Mouse (Mus musculus) retina, postnatal 1 day (tissue): Measurements from ENCODE around the gene Abhd2.
A peak's percentile ranks its signal among the peaks of the same experiment; 100 is the strongest.

ENCODE experiments used
- DNase-seq: peaks from one replicate; pipeline ENCODE4 v3.0.0-alpha.2; 2012

The Abhd2 gene

DNA sequence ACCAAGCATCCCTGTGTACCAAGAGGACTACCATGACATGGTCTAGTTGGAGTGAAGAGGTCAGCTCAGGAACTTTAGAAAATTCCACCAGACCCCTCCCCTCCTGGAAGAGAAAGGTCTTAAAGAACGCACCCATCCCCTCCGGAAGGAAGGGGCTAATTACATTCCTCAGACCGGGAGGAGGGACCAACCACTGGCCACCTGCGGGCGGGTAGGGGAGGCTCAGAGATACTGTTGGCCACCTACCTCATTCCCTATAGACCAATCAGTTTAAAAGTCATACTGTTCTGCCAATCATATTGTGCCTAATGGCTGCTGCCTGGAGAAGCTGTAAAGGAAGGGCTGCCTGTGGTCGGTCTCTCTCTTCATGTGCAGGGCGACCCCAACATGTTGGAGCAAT is 115.0 kb downstream of the Abhd2 start:
- no peak for DNase-seq

DNA sequence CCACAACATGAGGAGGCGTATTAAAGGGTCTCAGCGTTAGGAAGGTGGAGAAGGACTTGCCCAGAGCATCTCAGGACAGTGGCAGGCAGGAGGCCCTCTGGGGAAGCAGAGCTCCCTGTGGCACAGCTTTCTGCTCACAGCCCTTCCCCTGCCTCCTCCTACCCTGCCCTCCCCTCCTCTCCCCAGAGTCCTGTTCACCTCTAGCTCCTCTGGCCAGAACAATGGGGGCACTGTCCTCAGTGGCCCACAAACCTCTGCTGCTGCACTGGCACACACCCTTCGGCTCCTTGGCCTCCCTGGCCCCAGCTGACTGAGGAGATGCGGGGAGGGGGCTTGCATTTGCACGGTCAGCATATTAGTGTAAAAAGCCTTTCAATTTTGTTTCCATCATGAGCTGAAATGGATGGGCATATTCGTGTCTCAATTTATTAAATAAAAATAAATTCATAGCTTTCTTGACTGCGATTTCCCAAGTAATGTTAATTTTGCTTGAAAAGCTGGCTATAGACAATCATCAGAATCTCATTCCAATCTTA is 115.7 kb downstream of the Abhd2 start:
- peak; percentile 93 for DNase-seq

DNA sequence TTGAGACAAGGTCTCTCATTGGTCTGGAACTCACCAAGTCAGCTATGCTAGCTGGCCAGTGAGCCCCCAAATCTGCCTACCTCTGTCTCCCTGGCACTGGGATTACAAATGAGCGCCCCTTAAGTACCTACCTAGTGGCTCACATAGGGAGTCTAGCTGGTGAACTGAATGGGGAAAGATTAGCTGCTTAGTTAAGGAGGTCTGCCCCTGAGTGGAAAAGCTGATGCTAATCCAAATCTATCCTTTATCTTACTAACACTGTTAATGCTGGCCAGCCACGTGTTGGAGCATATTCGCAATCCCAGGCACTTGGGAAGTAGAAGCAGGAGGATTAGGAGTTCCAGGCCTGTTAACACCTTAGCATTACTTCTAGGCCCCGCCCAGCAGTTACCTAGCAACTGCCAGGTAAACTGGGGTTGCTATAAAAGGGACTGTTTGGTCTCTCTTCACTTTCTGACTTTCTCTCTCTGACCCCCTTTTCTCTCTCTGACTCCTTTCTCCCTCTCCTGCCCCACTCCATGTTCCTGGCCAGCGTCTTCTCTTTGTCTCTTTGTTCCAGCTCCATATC is 117.2 kb downstream of the Abhd2 start:
- DNase-seq = peak; percentile 83

DNA sequence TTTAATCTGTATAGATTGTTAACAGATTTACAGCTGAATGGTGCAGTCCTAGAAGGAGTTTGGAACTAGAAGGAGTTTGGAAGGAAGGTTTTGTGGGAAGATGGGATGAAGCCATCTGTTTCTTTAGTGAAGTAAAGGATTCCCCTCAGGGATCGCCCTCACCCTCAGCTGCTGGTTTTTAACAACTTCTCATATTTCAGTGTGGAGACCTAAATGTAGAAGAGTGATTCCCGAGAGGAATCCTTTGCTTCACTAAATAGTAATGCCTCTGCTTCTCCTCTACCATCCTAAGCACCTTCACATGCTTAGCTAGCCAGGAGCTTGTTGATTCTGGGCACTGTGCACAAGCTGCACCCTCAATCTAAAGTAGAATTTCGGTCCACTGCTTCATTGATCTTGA is 118.5 kb downstream of the Abhd2 start:
- DNase-seq = no peak

DNA sequence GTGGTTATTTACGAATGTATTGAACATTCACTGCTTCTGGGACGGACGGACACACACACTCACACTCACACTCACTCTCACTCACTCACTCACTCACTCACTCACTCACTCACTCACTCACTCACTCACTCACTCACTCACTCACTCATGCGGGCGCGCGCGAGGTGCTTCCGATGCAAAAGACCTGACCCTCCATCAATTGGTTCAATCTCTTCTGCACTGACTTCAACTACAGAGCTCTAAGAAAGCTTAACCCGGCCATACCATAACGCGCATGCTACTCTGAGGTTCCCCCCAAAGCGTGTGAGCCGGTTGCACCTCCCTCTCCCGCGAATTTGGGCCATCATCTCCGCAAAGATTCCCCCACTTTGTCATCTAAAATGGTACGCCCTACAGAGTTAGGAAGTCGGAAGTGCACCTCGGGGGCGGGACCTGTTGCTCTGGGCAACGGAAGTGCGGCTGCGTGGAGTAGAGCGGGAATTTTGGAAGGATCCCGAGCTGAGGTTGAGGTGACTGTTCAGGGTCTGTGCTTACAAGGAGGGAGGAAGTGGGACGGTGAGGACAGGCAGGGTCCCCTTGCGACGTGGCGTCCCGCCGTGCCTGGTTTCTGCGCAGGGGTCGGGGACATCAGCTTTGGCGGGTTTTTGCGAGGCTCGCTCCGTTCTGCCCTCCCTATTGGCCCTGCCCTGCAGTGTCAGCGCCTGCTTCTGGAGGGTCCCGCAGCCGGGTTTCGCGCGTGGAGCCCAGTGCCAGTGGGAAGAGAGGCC is 119.1 kb downstream of the Abhd2 start, which contains the start of gene Fanci:
Gene Fanci (plus strand): TSS at position 47 of the 767 bp plus-strand sequence.
- DNase-seq = peak; percentile 97

DNA sequence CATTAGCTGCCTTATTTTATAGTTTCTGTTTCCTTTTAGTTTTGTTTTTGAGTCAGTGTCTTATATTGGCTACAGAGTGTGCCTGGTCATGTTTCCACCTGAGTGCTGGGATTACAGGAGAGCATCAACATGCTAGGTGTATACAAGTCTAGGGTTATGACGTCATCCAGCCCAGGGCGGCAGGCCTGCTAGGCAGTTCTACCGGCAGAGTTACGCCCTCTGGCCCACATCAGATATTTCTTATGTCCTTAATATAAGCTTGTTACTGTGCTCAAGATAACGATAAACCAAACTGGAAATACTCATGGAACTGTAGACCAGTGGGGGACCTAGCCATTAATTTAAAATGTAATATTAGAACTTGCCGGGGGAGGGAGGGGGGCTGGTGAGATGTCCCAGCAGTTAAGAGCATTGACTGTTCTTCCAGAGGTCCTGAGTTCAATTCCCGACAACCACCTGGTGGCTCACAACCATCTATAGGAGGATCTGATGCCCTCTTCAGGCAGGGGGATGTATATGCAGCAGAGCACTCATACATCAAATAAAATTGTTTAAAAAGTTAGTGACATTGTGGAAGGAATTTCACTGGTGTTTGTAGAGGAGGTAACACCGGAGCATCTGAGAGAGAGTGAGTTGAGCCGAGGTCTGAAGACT is 120.0 kb downstream of the Abhd2 start:
- peak; percentile 38 for DNase-seq

DNA sequence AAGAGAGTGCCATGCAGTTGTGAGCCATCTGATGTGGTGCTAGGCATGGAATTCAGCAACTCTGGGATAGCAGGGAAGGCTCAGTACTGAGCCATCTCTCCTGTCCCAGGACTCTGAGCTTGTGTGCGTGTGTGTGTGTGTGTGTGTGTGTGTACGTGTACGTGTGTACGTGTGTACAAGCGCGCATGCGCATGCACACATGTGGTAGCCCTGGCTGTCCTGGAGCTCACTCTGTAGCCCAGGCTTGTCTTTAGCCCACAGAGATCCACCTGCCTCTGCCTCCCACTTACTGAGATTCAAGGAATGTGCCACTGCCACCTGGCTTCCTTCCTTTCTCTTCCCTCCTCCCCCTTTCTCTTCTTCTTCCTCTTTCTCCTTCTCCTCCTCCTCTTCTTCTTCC is 120.9 kb downstream of the Abhd2 start:
- DNase-seq = no peak

DNA sequence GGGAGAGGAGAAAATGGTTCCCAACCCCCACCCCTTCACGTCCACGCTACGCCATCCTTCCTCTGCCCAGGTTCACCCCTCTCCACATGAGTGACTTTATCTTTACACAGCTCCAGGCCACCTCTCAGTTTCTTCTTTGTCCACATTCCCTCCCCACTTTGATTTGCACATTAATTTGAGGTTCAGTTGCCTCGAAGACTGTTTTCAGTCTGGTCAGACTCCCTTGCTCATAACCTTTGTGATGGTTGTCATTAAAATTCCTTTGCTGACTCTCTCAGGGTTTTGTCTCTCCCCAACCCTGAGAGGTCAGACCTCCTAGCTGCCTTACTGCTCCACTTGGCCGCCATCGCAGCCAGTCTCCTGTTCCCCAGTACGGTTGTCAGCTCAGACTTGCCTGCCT is 121.7 kb downstream of the Abhd2 start:
- DNase-seq = no peak

DNA sequence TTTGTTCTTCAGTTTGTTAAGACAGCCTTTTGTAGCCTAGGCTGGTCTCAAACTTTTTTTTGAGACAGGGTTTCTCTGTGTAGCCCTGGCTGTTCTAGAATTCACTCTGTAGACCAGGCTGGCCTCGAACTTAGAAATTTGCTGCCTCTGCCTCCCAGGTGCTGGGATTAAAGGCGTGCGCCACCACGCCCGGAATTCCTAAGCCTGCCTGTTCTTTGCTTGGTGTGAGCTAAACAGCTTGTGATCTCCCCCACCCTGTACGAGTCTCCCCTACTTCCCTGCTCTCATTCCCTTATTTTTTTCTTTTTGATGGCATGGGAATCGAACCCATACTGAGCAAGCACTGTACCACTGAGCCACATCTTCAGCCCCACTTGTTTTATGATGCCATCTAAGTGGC is 122.2 kb downstream of the Abhd2 start:
- no peak for DNase-seq

DNA sequence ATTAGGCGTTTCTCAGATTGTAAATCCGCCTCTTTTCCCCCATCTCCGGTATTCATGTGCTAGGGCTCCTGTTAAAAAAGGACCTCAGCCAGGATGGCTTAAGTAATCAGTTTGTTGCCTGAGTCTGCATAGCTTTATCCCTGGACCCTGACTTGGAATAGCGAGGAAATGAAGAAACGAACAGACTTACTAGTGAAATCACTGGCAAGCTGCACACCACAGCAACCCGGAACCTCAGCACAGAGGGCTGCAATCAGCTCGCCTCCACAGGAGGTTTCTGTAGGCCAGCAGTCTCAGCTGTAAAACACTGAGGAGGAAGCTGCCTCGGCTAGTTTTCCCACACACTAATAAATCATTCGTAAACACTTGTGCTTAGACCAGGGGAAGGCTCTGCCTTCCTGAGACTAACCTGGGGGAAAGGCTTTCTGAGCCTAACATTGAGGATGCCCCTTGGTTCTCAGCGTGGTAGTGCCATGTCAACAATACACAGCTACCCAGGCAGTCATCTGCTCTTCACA is 124.5 kb downstream of the Abhd2 start:
- DNase-seq = no peak

DNA sequence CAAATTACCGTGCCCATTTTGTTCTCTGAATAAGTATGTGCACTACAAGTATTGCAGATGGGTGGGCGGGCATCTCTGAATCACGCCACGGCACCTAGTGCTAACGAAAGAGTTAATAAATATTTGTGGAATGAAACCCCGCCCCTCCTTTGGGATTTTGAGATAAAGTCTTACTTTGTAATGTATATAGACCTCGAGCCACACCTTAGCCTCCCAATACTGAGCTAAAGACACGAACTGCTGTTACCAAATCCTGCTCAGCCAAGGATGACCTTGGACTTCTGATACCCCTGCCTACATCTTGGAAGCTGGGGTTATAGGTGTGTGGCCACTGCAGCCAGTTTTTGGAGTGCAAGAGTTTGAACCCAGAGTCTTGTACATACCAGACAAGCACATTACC is 125.4 kb downstream of the Abhd2 start:
- DNase-seq = no peak

DNA sequence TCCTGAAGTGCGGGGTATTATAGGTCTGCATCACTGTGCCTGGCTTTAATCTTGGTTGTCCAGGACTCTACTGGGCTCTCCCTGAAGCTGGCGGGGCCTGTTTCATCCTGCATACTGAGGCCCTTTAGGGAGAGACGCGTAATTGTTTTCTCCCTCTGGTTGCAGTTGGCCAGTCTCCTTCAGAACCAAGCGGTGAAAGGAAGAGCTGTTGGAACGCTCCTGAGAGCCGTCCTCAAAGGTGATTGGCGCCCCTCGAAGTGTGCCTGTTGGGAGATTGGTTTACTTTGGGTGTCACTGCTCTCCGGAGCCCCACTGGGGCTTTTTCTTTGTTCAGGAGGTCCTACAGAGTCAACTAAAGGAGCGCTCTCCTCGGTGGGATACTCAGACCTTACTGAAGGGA is 126.0 kb downstream of the Abhd2 start:
- DNase-seq = no peak

DNA sequence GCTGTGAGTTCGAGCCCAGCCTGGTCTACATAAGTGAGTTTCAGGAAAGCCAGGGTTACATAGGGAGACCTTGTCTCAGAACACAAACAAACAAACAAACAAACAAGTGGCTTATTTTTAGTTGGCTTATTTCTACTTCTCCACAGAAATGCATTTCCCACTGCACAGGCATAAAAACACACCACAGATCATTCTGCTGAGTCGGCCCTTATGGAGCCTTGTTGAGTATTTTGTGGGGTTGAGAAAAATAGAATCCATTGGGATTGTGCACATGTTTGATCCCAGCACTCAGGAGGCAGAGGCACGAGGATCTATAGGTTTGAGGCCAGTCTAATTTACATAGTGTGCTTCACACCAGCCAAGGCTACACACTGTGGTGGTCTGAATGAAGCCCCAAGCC is 127.3 kb downstream of the Abhd2 start:
- no peak for DNase-seq

DNA sequence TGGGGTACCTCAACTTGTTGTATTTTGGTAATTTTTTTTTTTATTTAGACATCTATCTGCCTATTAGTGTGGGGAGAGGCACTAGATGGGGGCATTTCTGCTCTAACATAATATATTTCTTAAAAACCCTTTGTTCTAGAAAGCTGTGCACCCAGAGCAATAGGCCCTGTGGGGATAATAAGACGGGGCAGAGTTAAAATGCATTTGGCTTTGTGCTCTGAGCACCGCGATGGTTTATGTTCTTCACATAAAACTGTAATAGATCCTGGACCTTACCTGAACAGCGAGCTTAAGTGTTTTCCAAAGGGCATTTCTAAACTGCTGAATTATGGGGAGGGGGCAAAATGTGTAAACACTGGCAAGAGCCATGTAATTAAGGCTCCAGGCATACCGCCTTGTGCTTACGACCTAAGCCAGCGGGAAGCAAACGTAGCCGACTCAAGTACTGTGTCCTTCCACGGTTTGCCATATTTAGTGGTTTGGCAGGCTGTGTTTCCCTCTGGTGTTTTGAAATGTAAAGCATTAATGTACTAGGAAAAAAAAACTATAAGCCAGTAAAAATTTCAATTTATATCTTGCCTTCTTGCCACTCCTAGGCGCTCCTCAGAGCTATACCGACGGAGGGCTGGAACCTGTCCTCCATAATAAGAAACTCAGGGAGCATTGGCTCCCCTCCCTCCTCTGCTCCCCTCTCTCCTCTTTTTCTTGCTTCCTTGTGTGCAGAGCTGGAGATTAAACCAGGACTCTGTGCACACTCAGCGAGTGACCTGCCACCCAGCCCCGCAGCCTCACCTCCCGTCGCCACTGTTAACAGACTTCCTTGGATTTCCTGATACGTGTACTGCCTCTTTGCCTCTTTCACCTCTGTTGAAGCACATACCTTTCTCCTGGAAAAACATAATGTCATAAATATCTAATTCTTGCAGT is 141.7 kb downstream of the Abhd2 start:
- no peak for DNase-seq
